Mouse (Mus musculus) bone marrow, adult 2 months (tissue): Measurements from ENCODE around the gene Aldh1a3.

Source experiments
- CTCF ChIP-seq: fragments of 200-500 bp; IDR thresholded peaks from 2 replicates; pipeline ENCODE4 v1.5.1; 2011; ENCODE audit warnings: low read length, control low read depth; ENCODE audit not compliant: control insufficient read depth, insufficient read depth
- POLR2A ChIP-seq: fragments of 200-500 bp; IDR thresholded peaks from 2 replicates; pipeline ENCODE4 v1.6.1; 2011; ENCODE audit warnings: low read depth, mild to moderate bottlenecking, control low read depth, low read length, borderline replicate concordance; ENCODE audit not compliant: control insufficient read depth

GRCm38 (mm10) chr7:66401605-66402004, 25.7 kb downstream of the Aldh1a3 start:
- TF ChIP-seq POLR2A (no peak), CTCF (no peak)
